8 mouse cellular contexts compared by ENCODE assay signal in the genomic region with DNA sequence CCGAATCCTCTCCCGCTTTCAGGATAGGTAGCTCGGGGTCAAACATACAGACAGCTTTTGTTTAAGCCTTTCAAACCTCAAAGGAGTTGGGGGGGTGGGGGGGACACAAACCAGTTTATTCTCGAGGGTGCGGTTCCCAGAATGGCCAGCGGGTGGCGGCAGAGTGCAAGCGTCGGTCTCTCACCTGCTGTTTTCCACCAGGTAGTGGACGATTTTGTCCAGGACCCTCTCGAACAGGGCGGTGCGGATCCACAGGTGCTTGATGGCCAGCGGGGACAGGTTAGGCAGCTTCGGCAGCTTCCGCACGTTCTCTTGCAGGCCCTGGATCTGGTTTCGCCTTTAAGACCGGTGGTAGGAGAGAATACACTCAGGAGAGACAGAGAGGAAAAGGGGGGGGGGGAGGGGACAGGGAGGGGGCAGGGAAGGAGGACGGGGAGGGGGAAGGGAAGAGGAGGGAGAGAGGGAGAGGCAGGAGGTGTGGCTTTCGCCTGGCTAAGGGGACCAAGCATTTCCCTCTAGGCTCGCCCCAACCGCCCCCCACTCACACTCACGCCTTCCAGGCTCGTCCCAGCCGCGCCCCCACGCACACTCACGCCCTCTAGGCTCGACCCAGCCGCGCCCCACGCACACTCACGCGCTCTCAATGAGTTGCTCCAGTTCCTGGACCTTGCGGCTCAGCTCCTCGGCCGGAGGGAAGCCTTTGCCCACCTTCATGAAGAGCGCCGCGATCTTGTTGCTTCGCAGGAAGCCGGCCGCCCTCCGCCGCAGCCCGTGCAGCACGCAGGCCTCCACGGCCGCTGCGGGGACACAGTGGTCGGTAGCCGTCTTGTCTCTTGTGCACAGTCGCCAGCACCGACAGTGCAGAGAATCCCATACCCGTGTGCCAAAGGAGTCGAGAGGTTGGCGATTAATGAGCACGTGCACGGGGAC. TPM values are rescaled to one million over a fixed set of nuclear protein-coding genes. Genes with fewer than 3 reads are reported as not detected.
DNase-seq lines count a peak whose midpoint lies in the region; ATAC-seq and TF ChIP-seq lines count a peak whose summit lies in the region.

No protein-coding gene starts in this region.

- no peak overlapping the region for H3K27ac ChIP-seq in heart, postnatal 0 days (ENCODE audit: low read depth)
- no peak overlapping the region for H3K27ac ChIP-seq in lung, postnatal 0 days (ENCODE audit: low read length)
- H3K27ac ChIP-seq in small intestine, adult 2 months (ENCODE audit: insufficient read depth, low read depth, low read length) = no peak overlapping the region

- no peaks in the 10 kb centered on the region for H3K9me3 ChIP-seq in heart, postnatal 0 days (replicated peaks; ENCODE audit: control insufficient read depth, low read length)
- H3K9me3 ChIP-seq in lung, postnatal 0 days (ENCODE audit: low read length) = no peaks in the 10 kb centered on the region

- ATAC-seq in heart, postnatal 0 days (ENCODE audit: insufficient read depth, low read depth) = no peak
- peak; percentile 33 for ATAC-seq in lung, postnatal 0 days

- no peak for TF ChIP-seq POLR2A in small intestine, adult 2 months (IDR thresholded peaks at IDR 0.05; ENCODE audit: low read depth, low read length)

- peaks cover 52% of the 10 kb centered on the region for H3K27me3 ChIP-seq in heart, postnatal 0 days (ENCODE audit: control insufficient read depth, insufficient read depth, low read length)
- H3K27me3 ChIP-seq in lung, postnatal 0 days (replicated peaks; ENCODE audit: insufficient read depth, low read length) = peaks cover 12% of the 10 kb centered on the region
- peaks cover 9% of the 10 kb centered on the region; the same call in 1 of the 2 replicates for H3K27me3 ChIP-seq in small intestine, adult 2 months (ENCODE audit: control insufficient read depth, insufficient read depth, low read length)

- no peaks in the 10 kb centered on the region for H3K36me3 ChIP-seq in heart, postnatal 0 days (replicated peaks; ENCODE audit: control insufficient read depth, insufficient read depth, low read length)
- H3K36me3 ChIP-seq in lung, postnatal 0 days (ENCODE audit: insufficient read depth, low read length) = no peaks in the 10 kb centered on the region
- H3K36me3 ChIP-seq in small intestine, adult 2 months (ENCODE audit: control insufficient read depth, insufficient read depth, low read length) = no peaks in the 10 kb centered on the region

- no peak overlapping the region for H3K4me3 ChIP-seq in heart, postnatal 0 days (ENCODE audit: low read depth, low read length)
- no peak overlapping the region for H3K4me3 ChIP-seq in lung, postnatal 0 days (ENCODE audit: low read depth, low read length)
- H3K4me3 ChIP-seq in small intestine, adult 2 months (ENCODE audit: low read depth, low read length) = no peak overlapping the region

- no peak overlapping the region for H3K9ac ChIP-seq in heart, postnatal 0 days (replicated peaks; ENCODE audit: low read depth, low read length)
- H3K9ac ChIP-seq in lung, postnatal 0 days (replicated peaks; ENCODE audit: low read depth) = no peak overlapping the region

- TF ChIP-seq EP300 in heart, postnatal 0 days (IDR thresholded peaks at IDR 0.05; ENCODE audit: low read depth) = no peak
- TF ChIP-seq EP300 in lung, postnatal 0 days (IDR thresholded peaks at IDR 0.05) = no peak

- peak; percentile 40 for DNase-seq in ovary, postnatal 36 days (ENCODE audit: low spot score)
- DNase-seq in ovary, postnatal 10 days (ENCODE audit: low spot score) = no peak
- DNase-seq in cerebellum, postnatal 14 days = peak; percentile 93 to 97
- no peak for DNase-seq in heart, postnatal 0 days (ENCODE audit: low spot score)
- peak; percentile 68 to 77 for DNase-seq in kidney, postnatal 25 days
- peak; percentile 59 for DNase-seq in lung, postnatal 0 days (ENCODE audit: low spot score)
- DNase-seq in T-cell, adult 2 months (ENCODE audit: low spot score) = no peak

- H3K4me1 ChIP-seq in heart, postnatal 0 days (ENCODE audit: control insufficient read depth, insufficient read depth) = no peaks in the 10 kb centered on the region
- H3K4me1 ChIP-seq in lung, postnatal 0 days (ENCODE audit: insufficient read depth, low read depth, low read length) = no peaks in the 10 kb centered on the region
- peaks cover 3% of the 10 kb centered on the region; the same call in 1 of the 2 replicates for H3K4me1 ChIP-seq in small intestine, adult 2 months (ENCODE audit: control insufficient read depth, insufficient read depth, insufficient read length, low read length)

- WGBS in heart, postnatal 0 days = 6% methylated on average over 57 of the region's 60 CpGs
- 6% methylated on average over 52 of the region's 60 CpGs for WGBS in lung, postnatal 0 days
- 10% methylated on average over 59 of the region's 60 CpGs for WGBS in small intestine, adult 2 months

- H3K4me2 ChIP-seq in heart, postnatal 0 days (ENCODE audit: low read depth, low read length) = no peak overlapping the region
- peak overlapping the region; percentile 25; the same call in 1 of the 2 replicates for H3K4me2 ChIP-seq in lung, postnatal 0 days (replicated peaks; ENCODE audit: low read depth, low read length)

- peak; percentile 37 for TF ChIP-seq CTCF in heart, postnatal 0 days (IDR thresholded peaks at IDR 0.05; ENCODE audit: low read depth)
- peak; percentile 72 for TF ChIP-seq CTCF in lung, postnatal 0 days (IDR thresholded peaks at IDR 0.05)
- peak; percentile 74 for TF ChIP-seq CTCF in small intestine, adult 2 months (IDR thresholded peaks at IDR 0.05; ENCODE audit: extremely low read depth, insufficient read length, insufficient replicate concordance, low read depth, low read length)

RNA-seq across cellular contexts. Expression of a gene that starts 23.7 kb away (rescaled TPM):
- 0.35 and 1.1 TPM in 2 replicates for total RNA-seq in heart, postnatal 0 days (2014; rRNA removed; ENCODE audit: low replicate concordance)
- 0.11 and 0.32 TPM in 2 replicates for polyA plus RNA-seq in heart, postnatal 0 days (2015; fragmentation: Nextera tagmentation; extraction: Ambion mirVana)
- 1.2 and 1.5 TPM in 2 replicates for polyA plus RNA-seq in lung, postnatal 0 days (2015; fragmentation: Nextera tagmentation; extraction: Ambion mirVana)
- 3.1 and 4.8 TPM in 2 replicates for polyA plus RNA-seq in small intestine, adult 2 months (2012; rRNA removed)

Comparison
In these comparisons a context has a peak if more than half of its experiments do, and no peak if none do; other contexts are left out.
1. DNase-seq: peak in ovary, postnatal 36 days (single experiment), cerebellum, postnatal 14 days (2 of 2), kidney, postnatal 25 days (2 of 2) and lung, postnatal 0 days (single experiment); none in ovary, postnatal 10 days (single experiment), heart, postnatal 0 days (single experiment) and T-cell, adult 2 months (single experiment).
2. Peak in every context shown above with its lines, with median percentiles within 50 percentile points of each other: CTCF ChIP-seq.